Mouse (Mus musculus): ENCODE data around the gene Pcna. TPM values are rescaled to one million over a fixed set of nuclear protein-coding genes. Genes with fewer than 3 reads are reported as not detected.

Pcna gene
- polyA plus RNA-seq, 1 experiment from 2014 or later: 263 TPM

DNA sequence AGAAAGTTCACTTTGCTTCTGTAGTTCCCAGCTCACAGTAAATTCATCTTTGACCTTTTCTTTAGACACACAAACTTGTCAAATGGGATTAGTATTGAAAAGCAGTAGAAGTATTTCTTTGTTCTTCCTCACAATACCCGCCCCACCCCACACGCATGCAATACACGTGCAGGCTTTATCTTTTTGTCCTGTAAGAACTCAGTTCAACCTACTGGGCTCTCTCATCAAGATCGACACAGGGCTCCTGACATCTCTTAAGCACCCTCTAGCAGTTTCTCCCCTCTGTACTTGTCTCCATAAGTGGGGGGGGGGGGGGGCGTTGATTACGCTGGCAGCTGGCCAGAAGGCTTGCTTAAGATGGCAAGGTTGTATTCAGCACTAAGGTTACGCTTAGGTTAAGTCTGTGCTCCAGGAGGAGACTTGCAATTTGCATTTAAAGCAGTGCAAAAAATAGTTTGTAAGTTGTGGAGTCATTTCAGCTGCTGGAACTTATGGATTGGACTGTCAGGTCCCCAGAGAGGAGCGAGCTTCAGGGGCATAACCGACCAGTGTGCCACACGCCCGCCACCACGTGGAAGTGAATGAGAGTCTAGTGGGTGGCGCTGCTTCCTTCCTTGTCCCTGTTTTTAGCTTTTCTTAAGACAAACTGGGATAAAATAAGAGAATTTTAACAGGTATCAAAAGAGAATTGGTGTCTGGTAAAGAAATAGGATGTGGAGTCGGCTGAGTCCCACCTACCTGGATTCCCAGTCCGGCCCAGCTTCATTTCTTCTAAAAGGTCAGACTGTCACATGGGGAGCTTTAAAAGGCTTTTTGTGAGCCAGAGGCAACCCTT lies 30.3 kb upstream of the Pcna start:
- Histone ChIP-seq H3K27ac (peak overlapping the region; percentile 83), H3K4me3 (replicated peaks) (no peak overlapping the region), H3K36me3 (no peaks in the 10 kb centered on the region), H3K9ac (no peak overlapping the region), H3K27me3 (no peaks in the 10 kb centered on the region), H3K4me1 (peaks cover 53% of the 10 kb centered on the region), H3K4me2 (no peak overlapping the region), H3K9me3 (replicated peaks) (no peaks in the 10 kb centered on the region)
- no peak for ATAC-seq (replicated peaks; ENCODE audit: low FRiP score)
- WGBS: 65% methylated on average over 15 of the region's 15 CpGs

GRCm38 (mm10) chr2:132282453-132283174 lies 29.5 kb upstream of the Pcna start:
- no peaks in the 10 kb centered on the region for H3K9me3 ChIP-seq (replicated peaks)
- peaks cover 59% of the 10 kb centered on the region for H3K4me1 ChIP-seq
- H3K27me3 ChIP-seq: no peaks in the 10 kb centered on the region
- H3K36me3 ChIP-seq: no peaks in the 10 kb centered on the region
- H3K4me3 ChIP-seq (replicated peaks): no peak overlapping the region
- peak overlapping the region; percentile 83 for H3K27ac ChIP-seq
- no peak for ATAC-seq (replicated peaks; ENCODE audit: low FRiP score)
- WGBS: 48% methylated on average over 12 of the region's 12 CpGs
- H3K9ac ChIP-seq: no peak overlapping the region
- H3K4me2 ChIP-seq: no peak overlapping the region

- 57% methylated on average over 10 of the region's 10 CpGs for WGBS
- Histone ChIP-seq H3K27me3 (no peaks in the 10 kb centered on the region), H3K27ac (no peak overlapping the region; the same call in 1 of the 2 replicates), H3K4me3 (replicated peaks) (no peak overlapping the region), H3K36me3 (no peaks in the 10 kb centered on the region), H3K9ac (no peak overlapping the region), H3K9me3 (replicated peaks) (no peaks in the 10 kb centered on the region), H3K4me2 (no peak overlapping the region), H3K4me1 (peaks cover 62% of the 10 kb centered on the region)
- ATAC-seq (replicated peaks; ENCODE audit: low FRiP score): no peak
These were observed 28.7 kb upstream of the Pcna start for GRCm38 (mm10) chr2:132281560-132282452.

- Histone ChIP-seq H3K4me1 (peaks cover 62% of the 10 kb centered on the region), H3K4me3 (replicated peaks) (no peak overlapping the region), H3K27me3 (no peaks in the 10 kb centered on the region), H3K9ac (no peak overlapping the region), H3K27ac (no peak overlapping the region), H3K9me3 (replicated peaks) (no peaks in the 10 kb centered on the region), H3K36me3 (no peaks in the 10 kb centered on the region), H3K4me2 (no peak overlapping the region)
- 90% methylated on average over 10 of the region's 10 CpGs for WGBS
- no peak for ATAC-seq (replicated peaks; ENCODE audit: low FRiP score)
These were observed 27.5 kb upstream of the Pcna start for GRCm38 (mm10) chr2:132280518-132281120.

GRCm38 (mm10) chr2:132279978-132280377 lies 26.9 kb upstream of the Pcna start:
- Histone ChIP-seq H3K27me3 (no peaks in the 10 kb centered on the region), H3K4me1 (peaks cover 57% of the 10 kb centered on the region), H3K4me2 (no peak overlapping the region), H3K27ac (no peak overlapping the region), H3K36me3 (no peaks in the 10 kb centered on the region), H3K4me3 (replicated peaks) (no peak overlapping the region), H3K9ac (no peak overlapping the region), H3K9me3 (replicated peaks) (no peaks in the 10 kb centered on the region)
- no peak for ATAC-seq (replicated peaks; ENCODE audit: low FRiP score)
- 42% methylated on average over 4 of the region's 4 CpGs for WGBS

DNA sequence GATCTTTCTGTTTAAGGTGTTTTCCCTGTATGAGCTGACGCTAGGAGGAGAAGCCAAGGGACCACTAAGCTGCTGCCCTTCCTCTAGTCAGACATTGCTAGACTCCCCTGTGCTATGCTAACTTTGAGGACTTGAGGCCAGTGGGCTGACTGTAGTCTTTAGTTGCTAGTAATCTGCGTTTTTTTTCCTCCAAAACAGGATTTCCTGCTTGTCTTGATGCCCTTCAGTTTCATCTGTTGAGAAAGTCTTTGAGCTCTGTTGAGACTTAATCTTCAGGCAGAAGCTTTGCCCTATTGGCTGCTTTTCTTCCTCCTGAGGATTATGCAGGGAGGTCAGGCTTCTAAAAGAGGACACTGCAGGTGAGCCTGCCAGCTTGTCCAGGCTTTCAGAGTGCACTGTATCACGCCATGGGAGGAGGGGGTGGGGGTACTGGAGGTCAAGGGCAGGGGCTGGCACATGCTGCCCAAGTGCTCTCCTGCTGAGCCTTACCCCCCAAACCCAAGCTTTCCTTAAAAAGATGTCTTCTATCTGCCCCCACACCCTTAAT lies 26.3 kb upstream of the Pcna start:
- Histone ChIP-seq H3K27me3 (no peaks in the 10 kb centered on the region), H3K36me3 (no peaks in the 10 kb centered on the region), H3K4me2 (no peak overlapping the region), H3K4me3 (replicated peaks) (no peak overlapping the region), H3K4me1 (peaks cover 51% of the 10 kb centered on the region), H3K9ac (no peak overlapping the region), H3K27ac (no peak overlapping the region), H3K9me3 (replicated peaks) (no peaks in the 10 kb centered on the region)
- 53% methylated on average over 3 of the region's 3 CpGs for WGBS
- ATAC-seq (replicated peaks; ENCODE audit: low FRiP score): 0 out of 2 replicates have a peak, but pooled peaks have one; percentile 43

DNA sequence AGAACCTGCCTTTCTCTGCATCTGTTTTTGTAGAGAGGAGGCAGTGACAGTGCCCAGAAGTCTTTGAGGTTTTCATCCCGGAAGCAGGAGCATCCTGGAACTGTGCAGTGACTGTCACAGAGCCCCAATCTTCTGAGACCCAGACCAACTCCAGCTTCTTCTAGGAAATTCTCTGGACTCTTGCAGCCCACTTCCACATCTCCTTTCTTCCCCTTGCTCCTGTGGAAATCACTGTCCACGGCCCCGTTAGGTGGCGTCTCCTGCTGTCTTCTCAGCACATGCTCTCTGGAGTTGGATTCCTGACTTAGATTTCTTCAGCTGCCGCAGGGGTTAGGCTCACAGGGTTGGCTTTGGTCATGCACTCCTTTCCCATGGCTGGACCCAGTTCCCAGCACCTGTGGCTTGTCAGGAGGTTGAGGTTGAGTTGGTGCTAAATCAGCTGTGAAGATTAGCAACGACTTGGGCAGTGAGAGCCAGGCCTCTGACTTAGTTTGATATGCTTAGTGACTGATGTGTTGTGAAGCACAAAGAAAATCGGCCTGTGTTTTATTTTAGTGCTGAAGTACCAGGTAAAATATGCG lies 25.2 kb upstream of the Pcna start:
- no peaks in the 10 kb centered on the region for H3K27me3 ChIP-seq
- 42% methylated on average over 8 of the region's 8 CpGs for WGBS
- H3K4me1 ChIP-seq: peaks cover 41% of the 10 kb centered on the region
- H3K4me3 ChIP-seq (replicated peaks): no peak overlapping the region
- H3K36me3 ChIP-seq: no peaks in the 10 kb centered on the region
- H3K27ac ChIP-seq: peak overlapping the region; percentile 62
- H3K4me2 ChIP-seq: no peak overlapping the region
- ATAC-seq (replicated peaks; ENCODE audit: low FRiP score): peak; percentile 85
- H3K9ac ChIP-seq: 0 out of 2 replicates have a peak overlapping the region, but pooled peaks have one; percentile 7
- no peaks in the 10 kb centered on the region for H3K9me3 ChIP-seq (replicated peaks)

- Histone ChIP-seq H3K27me3 (no peaks in the 10 kb centered on the region), H3K4me2 (no peak overlapping the region), H3K27ac (no peak overlapping the region), H3K9me3 (replicated peaks) (no peaks in the 10 kb centered on the region), H3K36me3 (no peaks in the 10 kb centered on the region), H3K9ac (no peak overlapping the region), H3K4me1 (peaks cover 21% of the 10 kb centered on the region), H3K4me3 (replicated peaks) (no peak overlapping the region)
- WGBS: 75% methylated on average over 4 of the region's 4 CpGs
- ATAC-seq (replicated peaks; ENCODE audit: low FRiP score): no peak
These were observed 23.1 kb upstream of the Pcna start for GRCm38 (mm10) chr2:132276249-132276648.

- Histone ChIP-seq H3K27me3 (no peaks in the 10 kb centered on the region), H3K4me3 (replicated peaks) (no peak overlapping the region), H3K9me3 (replicated peaks) (no peaks in the 10 kb centered on the region), H3K4me2 (no peak overlapping the region), H3K27ac (no peak overlapping the region), H3K36me3 (no peaks in the 10 kb centered on the region), H3K4me1 (peaks cover 21% of the 10 kb centered on the region), H3K9ac (no peak overlapping the region)
- ATAC-seq (replicated peaks; ENCODE audit: low FRiP score): no peak
- WGBS: 78% methylated on average over 4 of the region's 4 CpGs
These were observed 22.4 kb upstream of the Pcna start for GRCm38 (mm10) chr2:132275527-132275926.

GRCm38 (mm10) chr2:132272694-132273389 lies 19.7 kb upstream of the Pcna start:
- H3K9me3 ChIP-seq (replicated peaks): no peaks in the 10 kb centered on the region
- H3K27me3 ChIP-seq: no peaks in the 10 kb centered on the region
- peaks cover 7% of the 10 kb centered on the region; the same call in 1 of the 2 replicates for H3K4me1 ChIP-seq
- no peak for ATAC-seq (replicated peaks; ENCODE audit: low FRiP score)
- 0 out of 2 replicates have a peak overlapping the region, but pooled peaks have one; percentile 22 for H3K27ac ChIP-seq
- no peak overlapping the region for H3K9ac ChIP-seq
- no peak overlapping the region for H3K4me3 ChIP-seq (replicated peaks)
- no peak overlapping the region for H3K4me2 ChIP-seq
- 69% methylated on average over 6 of the region's 6 CpGs for WGBS
- no peaks in the 10 kb centered on the region for H3K36me3 ChIP-seq
